Mouse (Mus musculus): ENCODE measurements around the gene Acaa1b. TPM values are rescaled to one million over a fixed set of nuclear protein-coding genes. Genes with fewer than 3 reads are reported as not detected.
A peak's percentile ranks its signal among the peaks of the same experiment; 100 is the strongest.

Gene Acaa1b
- polyA plus RNA-seq, 1 experiment: 10.2 TPM

DNA sequence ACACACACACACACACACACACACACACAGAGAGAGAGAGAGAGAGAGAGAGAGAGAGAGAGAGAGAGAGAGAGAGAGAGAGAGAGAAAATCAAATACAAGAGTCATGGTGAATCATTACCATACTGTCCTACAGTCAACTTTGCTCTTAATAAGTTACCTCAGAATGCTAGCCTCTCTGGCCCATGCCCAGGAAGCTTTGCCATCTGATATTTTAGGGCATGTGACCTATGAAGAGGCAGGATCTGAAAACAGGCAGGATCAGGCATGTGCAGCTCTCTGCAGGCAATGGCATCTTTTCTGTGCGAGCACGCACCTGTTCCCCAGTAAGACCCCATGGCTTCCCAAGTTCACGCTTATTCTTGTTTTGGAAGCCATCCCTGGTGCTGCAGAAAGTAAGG, 3.8 kb upstream of the Acaa1b start:
- H3K36me3 ChIP-seq (ENCODE audit: control insufficient read depth, insufficient read depth, low read length): no peaks in the 10 kb centered on the region
- H3K27me3 ChIP-seq (ENCODE audit: control insufficient read depth, insufficient read depth, low read length): peaks cover 3% of the 10 kb centered on the region; the same call in 1 of the 2 replicates
- TF ChIP-seq POLR2A (IDR thresholded peaks at IDR 0.05; ENCODE audit: control insufficient read depth, extremely low read depth, insufficient read depth, low read length, poor library complexity) (no peak), CTCF (IDR thresholded peaks at IDR 0.05; ENCODE audit: borderline replicate concordance, control insufficient read depth, extremely low read depth, insufficient read depth, low read length, poor library complexity) (no peak)
- DNase-seq: no peak
- H3K4me1 ChIP-seq (replicated peaks; ENCODE audit: control insufficient read depth, insufficient read depth, low read length): no peaks in the 10 kb centered on the region
- no peak overlapping the region for H3K27ac ChIP-seq (ENCODE audit: control insufficient read depth, insufficient read depth, low read length)
- 94% methylated on average over 3 of the region's 3 CpGs for WGBS
- no peak overlapping the region for H3K4me3 ChIP-seq (ENCODE audit: control insufficient read depth, insufficient read depth, low read length)

DNA sequence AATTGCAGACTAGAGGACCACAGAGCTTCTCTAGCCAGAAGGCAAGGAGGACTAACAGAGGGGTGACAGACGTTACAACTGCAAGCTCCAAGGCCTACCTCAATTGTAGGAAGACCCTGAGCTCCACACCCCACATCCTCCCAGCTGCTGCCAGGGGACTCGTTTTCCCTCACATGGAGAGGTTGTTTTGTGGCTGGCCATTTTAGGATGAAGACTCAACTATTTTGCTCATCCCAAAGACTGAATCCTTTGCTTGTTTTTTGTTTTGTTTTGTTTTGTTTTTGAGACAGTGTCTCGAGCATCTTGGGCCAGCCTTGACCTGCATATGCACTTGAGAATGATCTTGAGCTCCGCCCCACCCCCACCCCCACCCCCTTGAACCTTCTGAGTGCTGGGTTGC, 2.0 kb upstream of the Acaa1b start, which contains the start of gene Gm47289:
Gene Gm47289, plus strand, starts transcription at position 301 of the 400 bp plus-strand sequence.
- peaks cover 3% of the 10 kb centered on the region; the same call in 1 of the 2 replicates for H3K27me3 ChIP-seq (ENCODE audit: control insufficient read depth, insufficient read depth, low read length)
- no peak within 1 kb of the TSS for H3K27ac ChIP-seq (ENCODE audit: control insufficient read depth, insufficient read depth, low read length)
- H3K36me3 ChIP-seq (ENCODE audit: control insufficient read depth, insufficient read depth, low read length): no peaks in the 10 kb centered on the region
- H3K4me3 ChIP-seq (ENCODE audit: control insufficient read depth, insufficient read depth, low read length): no peak within 1 kb of the TSS
- WGBS: 56% methylated on average over 4 of the region's 4 CpGs
- TF ChIP-seq CTCF (IDR thresholded peaks at IDR 0.05; ENCODE audit: borderline replicate concordance, control insufficient read depth, extremely low read depth, insufficient read depth, low read length, poor library complexity) (no peak), POLR2A (IDR thresholded peaks at IDR 0.05; ENCODE audit: control insufficient read depth, extremely low read depth, insufficient read depth, low read length, poor library complexity) (no peak)
- no peak for DNase-seq
- no peaks in the 10 kb centered on the region for H3K4me1 ChIP-seq (replicated peaks; ENCODE audit: control insufficient read depth, insufficient read depth, low read length)

GRCm38 (mm10) chr9:119155826-119156225, 1.1 kb downstream of the Acaa1b start:
- WGBS: 57% methylated on average over 7 of the region's 7 CpGs
- no peaks in the 10 kb centered on the region for H3K4me1 ChIP-seq (replicated peaks; ENCODE audit: control insufficient read depth, insufficient read depth, low read length)
- peaks cover 3% of the 10 kb centered on the region; the same call in 1 of the 2 replicates for H3K27me3 ChIP-seq (ENCODE audit: control insufficient read depth, insufficient read depth, low read length)
- H3K27ac ChIP-seq (ENCODE audit: control insufficient read depth, insufficient read depth, low read length): no peak overlapping the region
- H3K36me3 ChIP-seq (ENCODE audit: control insufficient read depth, insufficient read depth, low read length): no peaks in the 10 kb centered on the region
- TF ChIP-seq CTCF (IDR thresholded peaks at IDR 0.05; ENCODE audit: borderline replicate concordance, control insufficient read depth, extremely low read depth, insufficient read depth, low read length, poor library complexity) (no peak), POLR2A (IDR thresholded peaks at IDR 0.05; ENCODE audit: control insufficient read depth, extremely low read depth, insufficient read depth, low read length, poor library complexity) (no peak)
- no peak overlapping the region for H3K4me3 ChIP-seq (ENCODE audit: control insufficient read depth, insufficient read depth, low read length)
- DNase-seq: no peak

- Histone ChIP-seq H3K4me3 (ENCODE audit: control insufficient read depth, insufficient read depth, low read length) (no peak overlapping the region), H3K27me3 (ENCODE audit: control insufficient read depth, insufficient read depth, low read length) (peaks cover 3% of the 10 kb centered on the region; the same call in 1 of the 2 replicates), H3K4me1 (replicated peaks; ENCODE audit: control insufficient read depth, insufficient read depth, low read length) (no peaks in the 10 kb centered on the region), H3K27ac (ENCODE audit: control insufficient read depth, insufficient read depth, low read length) (no peak overlapping the region), H3K36me3 (ENCODE audit: control insufficient read depth, insufficient read depth, low read length) (no peaks in the 10 kb centered on the region)
- no peak for TF ChIP-seq CTCF (IDR thresholded peaks at IDR 0.05; ENCODE audit: borderline replicate concordance, control insufficient read depth, extremely low read depth, insufficient read depth, low read length, poor library complexity)
- no peak for TF ChIP-seq POLR2A (IDR thresholded peaks at IDR 0.05; ENCODE audit: control insufficient read depth, extremely low read depth, insufficient read depth, low read length, poor library complexity)
- WGBS: 85% methylated on average over 8 of the region's 8 CpGs
- DNase-seq: no peak
Measured at GRCm38 (mm10) chr9:119155416-119155815, 1.5 kb downstream of the Acaa1b start.

DNA sequence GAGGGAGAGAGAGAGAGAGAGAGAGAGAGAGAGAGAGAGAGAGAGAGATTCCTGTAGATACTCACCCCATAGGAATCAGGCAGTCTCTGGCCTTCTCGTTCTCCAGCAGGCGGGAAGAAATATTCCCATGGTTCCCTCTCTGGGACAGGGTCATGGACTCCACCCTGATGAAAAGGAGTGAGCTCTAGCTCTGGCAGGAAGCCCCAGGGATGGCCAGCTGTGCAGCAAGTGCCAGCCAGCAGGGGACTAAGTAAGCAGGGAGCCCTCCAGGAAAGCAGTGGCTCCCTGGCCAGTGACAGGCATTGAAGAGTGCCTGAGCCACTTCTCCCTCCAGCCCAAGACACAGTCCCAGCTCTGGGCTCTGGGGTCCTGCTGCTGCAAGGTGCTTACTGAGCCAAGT, 5.1 kb downstream of the Acaa1b start:
- no peaks in the 10 kb centered on the region for H3K4me1 ChIP-seq (replicated peaks; ENCODE audit: control insufficient read depth, insufficient read depth, low read length)
- H3K27ac ChIP-seq (ENCODE audit: control insufficient read depth, insufficient read depth, low read length): no peak overlapping the region
- no peak for DNase-seq
- H3K36me3 ChIP-seq (ENCODE audit: control insufficient read depth, insufficient read depth, low read length): no peaks in the 10 kb centered on the region
- 89% methylated on average over 2 of the region's 2 CpGs for WGBS
- TF ChIP-seq POLR2A (IDR thresholded peaks at IDR 0.05; ENCODE audit: control insufficient read depth, extremely low read depth, insufficient read depth, low read length, poor library complexity): no peak
- peaks cover 2% of the 10 kb centered on the region; the same call in 1 of the 2 replicates for H3K27me3 ChIP-seq (ENCODE audit: control insufficient read depth, insufficient read depth, low read length)
- no peak overlapping the region for H3K4me3 ChIP-seq (ENCODE audit: control insufficient read depth, insufficient read depth, low read length)

DNA sequence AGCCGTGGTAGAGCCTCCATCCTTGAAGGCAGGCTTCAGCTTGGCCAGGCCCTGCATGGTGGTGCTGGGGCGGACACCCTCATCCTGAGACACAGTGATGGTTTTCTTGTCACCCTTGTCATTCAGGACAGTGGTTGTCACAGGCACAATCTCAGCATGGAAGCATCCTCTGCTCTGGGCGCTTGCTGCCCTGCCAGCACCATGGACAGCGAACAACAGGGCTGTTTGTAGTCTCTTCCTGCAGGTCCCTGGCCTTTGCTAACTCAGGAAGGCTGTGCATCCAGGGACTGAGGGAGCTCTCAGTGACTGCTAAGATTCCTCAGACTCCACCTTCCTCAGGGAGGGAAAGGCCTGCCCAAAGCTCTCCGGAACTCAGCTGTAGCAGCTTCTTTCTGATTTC, 7.3 kb downstream of the Acaa1b start:
- Histone ChIP-seq H3K27ac (ENCODE audit: control insufficient read depth, insufficient read depth, low read length) (no peak overlapping the region), H3K4me1 (replicated peaks; ENCODE audit: control insufficient read depth, insufficient read depth, low read length) (no peaks in the 10 kb centered on the region), H3K27me3 (ENCODE audit: control insufficient read depth, insufficient read depth, low read length) (no peaks in the 10 kb centered on the region), H3K4me3 (ENCODE audit: control insufficient read depth, insufficient read depth, low read length) (no peak overlapping the region), H3K36me3 (ENCODE audit: control insufficient read depth, insufficient read depth, low read length) (no peaks in the 10 kb centered on the region)
- WGBS: 39% methylated on average over 5 of the region's 5 CpGs
- DNase-seq: peak; percentile 17
- TF ChIP-seq POLR2A (IDR thresholded peaks at IDR 0.05; ENCODE audit: control insufficient read depth, extremely low read depth, insufficient read depth, low read length, poor library complexity): no peak
- no peak for TF ChIP-seq CTCF (IDR thresholded peaks at IDR 0.05; ENCODE audit: borderline replicate concordance, control insufficient read depth, extremely low read depth, insufficient read depth, low read length, poor library complexity)
